Mouse (Mus musculus): ENCODE measurements around the gene Dpy19l3.

Gene Dpy19l3

GRCm38 (mm10) chr7:35753319-35754032, 778 bp downstream of the Dpy19l3 start:
- peak; percentile 19 for DNase-seq (ENCODE audit: extremely low spot score, low spot score)

- no peak for DNase-seq (ENCODE audit: extremely low spot score, low spot score)
Measured at GRCm38 (mm10) chr7:35750873-35751272, 3.4 kb downstream of the Dpy19l3 start.

GRCm38 (mm10) chr7:35747397-35747964, 6.8 kb downstream of the Dpy19l3 start:
- peak; percentile 19 for DNase-seq (ENCODE audit: extremely low spot score, low spot score)

GRCm38 (mm10) chr7:35746686-35747396, 7.4 kb downstream of the Dpy19l3 start:
- no peak for DNase-seq (ENCODE audit: extremely low spot score, low spot score)

GRCm38 (mm10) chr7:35745281-35745702, 9.0 kb downstream of the Dpy19l3 start:
- DNase-seq (ENCODE audit: extremely low spot score, low spot score) = no peak

GRCm38 (mm10) chr7:35744771-35745170, 9.5 kb downstream of the Dpy19l3 start:
- no peak for DNase-seq (ENCODE audit: extremely low spot score, low spot score)

GRCm38 (mm10) chr7:35742310-35742709, 11.9 kb downstream of the Dpy19l3 start:
- DNase-seq (ENCODE audit: extremely low spot score, low spot score) = no peak

GRCm38 (mm10) chr7:35741858-35742257, 12.4 kb downstream of the Dpy19l3 start:
- DNase-seq (ENCODE audit: extremely low spot score, low spot score) = no peak

- DNase-seq (ENCODE audit: extremely low spot score, low spot score) = peak; percentile 32
Measured at GRCm38 (mm10) chr7:35740489-35741230, 13.6 kb downstream of the Dpy19l3 start.

- no peak for DNase-seq (ENCODE audit: extremely low spot score, low spot score)
Measured at GRCm38 (mm10) chr7:35738871-35739270, 15.4 kb downstream of the Dpy19l3 start.

- no peak for DNase-seq (ENCODE audit: extremely low spot score, low spot score)
Measured at GRCm38 (mm10) chr7:35733313-35734050, 20.8 kb downstream of the Dpy19l3 start.

GRCm38 (mm10) chr7:35732585-35733059, 21.6 kb downstream of the Dpy19l3 start:
- DNase-seq (ENCODE audit: extremely low spot score, low spot score) = no peak

- no peak for DNase-seq (ENCODE audit: extremely low spot score, low spot score)
Measured at GRCm38 (mm10) chr7:35729621-35730031, 24.6 kb downstream of the Dpy19l3 start.

GRCm38 (mm10) chr7:35728376-35728775, 25.9 kb downstream of the Dpy19l3 start:
- no peak for DNase-seq (ENCODE audit: extremely low spot score, low spot score)

GRCm38 (mm10) chr7:35723035-35723434, 31.2 kb downstream of the Dpy19l3 start:
- no peak for DNase-seq (ENCODE audit: extremely low spot score, low spot score)

- no peak for DNase-seq (ENCODE audit: extremely low spot score, low spot score)
Measured at GRCm38 (mm10) chr7:35718421-35719178, 35.7 kb downstream of the Dpy19l3 start.

- no peak for DNase-seq (ENCODE audit: extremely low spot score, low spot score)
Measured at GRCm38 (mm10) chr7:35710366-35710765, 43.9 kb downstream of the Dpy19l3 start.

GRCm38 (mm10) chr7:35708101-35708500, 46.2 kb downstream of the Dpy19l3 start:
- DNase-seq (ENCODE audit: extremely low spot score, low spot score) = no peak

- no peak for DNase-seq (ENCODE audit: extremely low spot score, low spot score)
Measured at GRCm38 (mm10) chr7:35699005-35699404, 55.2 kb downstream of the Dpy19l3 start.

- DNase-seq (ENCODE audit: extremely low spot score, low spot score) = no peak
Measured at GRCm38 (mm10) chr7:35698073-35698472, 56.2 kb downstream of the Dpy19l3 start.
